Mouse (Mus musculus) kidney, adult 2 months (tissue): Measurements from ENCODE around the gene Grik1.

Experiments
- CTCF ChIP-seq: fragments of 200-500 bp; conservative IDR thresholded peaks from 2 replicates; pipeline ENCODE4 v1.5.1; 2011; ENCODE audit warnings: low read depth, mild to moderate bottlenecking, control low read depth, low read length, moderate library complexity, mixed read lengths; ENCODE audit not compliant: insufficient read depth, insufficient read length
- POLR2A ChIP-seq: fragments of 200-500 bp; IDR thresholded peaks from one replicate; pipeline ENCODE4 v1.6.1; 2011; ENCODE audit warnings: low read depth, low read length, control low read depth

GRCm38 (mm10) chr16:87956178-87956577 is 333.9 kb downstream of the Grik1 start:
- no peak for TF ChIP-seq CTCF
- no peak for TF ChIP-seq POLR2A
